Mouse (Mus musculus) limb, embryonic 13.5 days (tissue): ENCODE results near the gene Ift46. TPM values are rescaled to one million over a fixed set of nuclear protein-coding genes. Genes with fewer than 3 reads are reported as not detected.

Experiments used
- ATAC-seq: fragments of 200-750 bp; cut with Nextera tagmentation; 2 replicates; pipeline ENCODE4 v1.8.0; 2017; ENCODE audit warnings: low read depth, moderate number of reproducible peaks, moderate TSS enrichment; ENCODE audit not compliant: low FRiP score
- H3K27ac ChIP-seq: fragments of 300-500 bp; sonication (generic); 2 replicates; pipeline ENCODE4 v1.5.1; 2015; ENCODE audit warnings: inconsistent platforms, mild to moderate bottlenecking, moderate library complexity
- H3K27me3 ChIP-seq: fragments of 300-500 bp; sonication (generic); 2 replicates; pipeline ENCODE4 v1.6.1; 2015; ENCODE audit warnings: mild to moderate bottlenecking, inconsistent platforms
- H3K36me3 ChIP-seq: fragments of 300-500 bp; sonication (generic); 2 replicates; pipeline ENCODE4 v1.6.1; 2015; ENCODE audit warnings: inconsistent platforms, mild to moderate bottlenecking, moderate library complexity
- H3K4me1 ChIP-seq: fragments of 300-500 bp; sonication (generic); 2 replicates; pipeline ENCODE4 v1.6.1; 2015; ENCODE audit warnings: inconsistent platforms
- H3K4me2 ChIP-seq: fragments of 300-500 bp; sonication (generic); replicated peaks from 2 replicates; pipeline ENCODE4 v1.6.1; 2015; ENCODE audit warnings: inconsistent platforms, mild to moderate bottlenecking, moderate library complexity
- H3K4me3 ChIP-seq: fragments of 300-500 bp; sonication (generic); 2 replicates; pipeline ENCODE4 v1.5.1; 2015; ENCODE audit warnings: moderate library complexity, mild to moderate bottlenecking, inconsistent platforms
- H3K9ac ChIP-seq: fragments of 300-500 bp; sonication (generic); 2 replicates; pipeline ENCODE4 v1.6.1; 2015; ENCODE audit warnings: mild to moderate bottlenecking, inconsistent platforms
- H3K9me3 ChIP-seq: fragments of 300-500 bp; sonication (generic); 2 replicates; pipeline ENCODE4 v1.6.1; 2016; ENCODE audit warnings: inconsistent platforms
- WGBS: fragments of 180-500 bp; shearing (Covaris S2); methylation state at CpG from one replicate; pipeline ENCODE4 v1.1.7; 2015; 5-methylcytosine and 5-hydroxymethylcytosine counted together
- polyA plus RNA-seq: library from polyadenylated mRNA; unstranded; fragments of >200 nt; fragmentation: Nextera tagmentation; extraction: Ambion mirVana; gene quantifications from 2 replicates; pipeline ENCODE4 v1.2.1, GENCODE M21; 2015

The Ift46 gene
- polyA plus RNA-seq: 146 and 152 TPM in 2 replicates

- H3K4me2 ChIP-seq: peak within 1 kb of the TSS; percentile 77
- H3K27me3 ChIP-seq: no peaks in the 10 kb centered on the region
- no peaks in the 10 kb centered on the region for H3K36me3 ChIP-seq
- H3K9me3 ChIP-seq: no peaks in the 10 kb centered on the region
- H3K27ac ChIP-seq: peak within 1 kb of the TSS; percentile 96
- peak within 1 kb of the TSS; percentile 96 for H3K4me3 ChIP-seq
- under 1% methylated on average over 59 of the region's 82 CpGs for WGBS
- peak; percentile 93 for ATAC-seq
- peaks cover 19% of the 10 kb centered on the region for H3K4me1 ChIP-seq
- H3K9ac ChIP-seq: peak within 1 kb of the TSS; percentile 97
Observed at GRCm38 (mm10) chr9:44767101-44768028, at the start of gene Ift46, which contains the start of gene Arcn1. Gene Ift46 (plus strand): TSS chr9:44767908. Gene Arcn1 (minus strand): TSS chr9:44767845.

- no peak for ATAC-seq
- Histone ChIP-seq H3K4me2 (peak overlapping the region; percentile 87), H3K27me3 (no peaks in the 10 kb centered on the region), H3K9ac (no peak overlapping the region), H3K4me3 (no peak overlapping the region), H3K4me1 (peaks cover 31% of the 10 kb centered on the region), H3K36me3 (peaks cover 52% of the 10 kb centered on the region), H3K9me3 (no peaks in the 10 kb centered on the region), H3K27ac (peak overlapping the region; percentile 6; the same call in 1 of the 2 replicates)
- 74% methylated on average over 12 of the region's 12 CpGs for WGBS
Observed at GRCm38 (mm10) chr9:44718937-44719631, 48.6 kb upstream of the Ift46 start.

GRCm38 (mm10) chr9:44719632-44720357 lies 47.9 kb upstream of the Ift46 start:
- H3K9me3 ChIP-seq: no peaks in the 10 kb centered on the region
- peak overlapping the region; percentile 87 for H3K4me2 ChIP-seq
- peak overlapping the region; percentile 81 for H3K9ac ChIP-seq
- no peak for ATAC-seq
- peaks cover 52% of the 10 kb centered on the region for H3K36me3 ChIP-seq
- no peaks in the 10 kb centered on the region for H3K27me3 ChIP-seq
- WGBS: 75% methylated on average over 8 of the region's 8 CpGs
- peaks cover 31% of the 10 kb centered on the region for H3K4me1 ChIP-seq
- peak overlapping the region; percentile 69 for H3K4me3 ChIP-seq
- H3K27ac ChIP-seq: peak overlapping the region; percentile 78

- Histone ChIP-seq H3K27ac (peak overlapping the region; percentile 78), H3K9ac (peak overlapping the region; percentile 81), H3K4me1 (peaks cover 31% of the 10 kb centered on the region), H3K36me3 (peaks cover 52% of the 10 kb centered on the region), H3K27me3 (no peaks in the 10 kb centered on the region), H3K4me2 (peak overlapping the region; percentile 87), H3K9me3 (no peaks in the 10 kb centered on the region), H3K4me3 (peak overlapping the region; percentile 69)
- WGBS: 10% methylated on average over 9 of the region's 9 CpGs
- ATAC-seq: no peak; the same call in 1 of the 2 replicates
Observed at GRCm38 (mm10) chr9:44720358-44721153, 47.2 kb upstream of the Ift46 start.

- peak; percentile 87 for ATAC-seq
- Histone ChIP-seq H3K4me2 (peak overlapping the region; percentile 87), H3K9me3 (no peaks in the 10 kb centered on the region), H3K4me1 (peaks cover 34% of the 10 kb centered on the region), H3K4me3 (peak overlapping the region; percentile 69), H3K27me3 (no peaks in the 10 kb centered on the region), H3K27ac (peak overlapping the region; percentile 78), H3K36me3 (peaks cover 52% of the 10 kb centered on the region), H3K9ac (peak overlapping the region; percentile 81)
- WGBS: 1% methylated on average over 40 of the region's 40 CpGs
Observed at GRCm38 (mm10) chr9:44721154-44721876, 46.4 kb upstream of the Ift46 start.

- Histone ChIP-seq H3K4me3 (peak overlapping the region; percentile 69), H3K27me3 (no peaks in the 10 kb centered on the region), H3K27ac (peak overlapping the region; percentile 78; the same call in 1 of the 2 replicates), H3K36me3 (peaks cover 53% of the 10 kb centered on the region), H3K4me2 (peak overlapping the region; percentile 87), H3K9ac (peak overlapping the region; percentile 81; the same call in 1 of the 2 replicates), H3K9me3 (no peaks in the 10 kb centered on the region), H3K4me1 (peaks cover 39% of the 10 kb centered on the region)
- 86% methylated on average over 3 of the region's 3 CpGs for WGBS
- no peak for ATAC-seq
Observed at GRCm38 (mm10) chr9:44721877-44722186, 45.9 kb upstream of the Ift46 start.

- Histone ChIP-seq H3K9ac (no peak overlapping the region), H3K4me1 (peaks cover 44% of the 10 kb centered on the region), H3K4me3 (no peak overlapping the region), H3K36me3 (peaks cover 46% of the 10 kb centered on the region), H3K27me3 (no peaks in the 10 kb centered on the region), H3K27ac (no peak overlapping the region), H3K4me2 (no peak overlapping the region), H3K9me3 (no peaks in the 10 kb centered on the region)
- no peak for ATAC-seq
- 76% methylated on average over 7 of the region's 7 CpGs for WGBS
Observed at GRCm38 (mm10) chr9:44722575-44722974, 45.1 kb upstream of the Ift46 start.

- no peaks in the 10 kb centered on the region for H3K27me3 ChIP-seq
- no peaks in the 10 kb centered on the region for H3K9me3 ChIP-seq
- no peak overlapping the region for H3K4me3 ChIP-seq
- peak overlapping the region; percentile 44; the same call in 1 of the 2 replicates for H3K27ac ChIP-seq
- H3K9ac ChIP-seq: no peak overlapping the region
- peaks cover 42% of the 10 kb centered on the region for H3K36me3 ChIP-seq
- ATAC-seq: no peak
- 41% methylated on average over 7 of the region's 7 CpGs for WGBS
- H3K4me2 ChIP-seq: no peak overlapping the region
- peaks cover 44% of the 10 kb centered on the region for H3K4me1 ChIP-seq
Observed at GRCm38 (mm10) chr9:44723008-44723407, 44.7 kb upstream of the Ift46 start.

GRCm38 (mm10) chr9:44723521-44724041 lies 44.1 kb upstream of the Ift46 start:
- ATAC-seq: no peak
- H3K36me3 ChIP-seq: peaks cover 37% of the 10 kb centered on the region

GRCm38 (mm10) chr9:44724223-44724622 lies 43.5 kb upstream of the Ift46 start:
- ATAC-seq: no peak

More at GRCm38 (mm10) chr9:44723521-44724041, 44.1 kb upstream of the Ift46 start:
- Histone ChIP-seq H3K4me3 (no peak overlapping the region), H3K27me3 (no peaks in the 10 kb centered on the region), H3K9ac (peak overlapping the region; percentile 13; the same call in 1 of the 2 replicates), H3K27ac (peak overlapping the region; percentile 44; the same call in 1 of the 2 replicates), H3K4me2 (no peak overlapping the region), H3K9me3 (no peaks in the 10 kb centered on the region), H3K4me1 (peaks cover 44% of the 10 kb centered on the region)
- 68% methylated on average over 11 of the region's 11 CpGs for WGBS

More at GRCm38 (mm10) chr9:44724223-44724622, 43.5 kb upstream of the Ift46 start:
- peaks cover 37% of the 10 kb centered on the region for H3K36me3 ChIP-seq
- peaks cover 38% of the 10 kb centered on the region for H3K4me1 ChIP-seq
- H3K4me3 ChIP-seq: no peak overlapping the region
- 65% methylated on average over 6 of the region's 6 CpGs for WGBS
- no peaks in the 10 kb centered on the region for H3K27me3 ChIP-seq
- 0 out of 2 replicates have a peak overlapping the region, but pooled peaks have one; percentile 3 for H3K27ac ChIP-seq
- no peaks in the 10 kb centered on the region for H3K9me3 ChIP-seq
- no peak overlapping the region for H3K9ac ChIP-seq
- no peak overlapping the region for H3K4me2 ChIP-seq
